Mouse (Mus musculus): ENCODE results near the gene Cmpk1. TPM values are rescaled to one million over a fixed set of nuclear protein-coding genes. Genes with fewer than 3 reads are reported as not detected.

Cmpk1 gene
- total and polyA plus RNA-seq, 3 experiments, result 27.2 to 115 (median 92.1) TPM

GRCm38 (mm10) chr4:114983020-114983419 lies 4.0 kb downstream of the Cmpk1 start:
- H3K79me2 ChIP-seq (replicated peaks; ENCODE audit: control insufficient read depth, extremely low read depth, insufficient read depth, poor library complexity, severe bottlenecking), result peaks cover 42% of the 10 kb centered on the region
- H3K27me3 ChIP-seq (replicated peaks), result no peaks in the 10 kb centered on the region
- dilution Hi-C loops (cut with MboI; ENCODE audit: extremely low pct_ligation_motif_present, extremely low pct_unique_long_range_greater_than_20kb, low sequenced_read_pairs), result no loop called here
- TF ChIP-seq NRF1 (IDR thresholded peaks at IDR 0.05; ENCODE audit: low read depth, low read length) (no peak), ELF1 (IDR thresholded peaks at IDR 0.05; ENCODE audit: low read depth, low read length) (no peak), POLR2AphosphoS2 (IDR thresholded peaks at IDR 0.05; ENCODE audit: low read depth, low read length) (no peak), MYC (IDR thresholded peaks at IDR 0.05; ENCODE audit: low read depth, low read length) (no peak), PAX5 (IDR thresholded peaks at IDR 0.05; ENCODE audit: low read length) (no peak), CTCF (conservative IDR thresholded peaks at IDR 0.05 in 1 of 2, IDR thresholded peaks at IDR 0.05 in 1 of 2; ENCODE audit: low read depth in 2 of 2, low read length in 2 of 2) (peak in 1 of 2 experiments; percentile 72; a peak in 2 of 4 replicates), SIN3A (IDR thresholded peaks at IDR 0.05; ENCODE audit: low read length) (no peak), RAD21 (IDR thresholded peaks at IDR 0.05; ENCODE audit: low read depth, low read length) (peak; percentile 61), MXI1 (IDR thresholded peaks at IDR 0.05; ENCODE audit: low read depth, low read length) (no peak; the same call in 1 of the 2 replicates), SMC3 (IDR thresholded peaks at IDR 0.05; ENCODE audit: low read depth, low read length) (peak; percentile 14; the same call in 1 of the 2 replicates), JUN (IDR thresholded peaks at IDR 0.05; ENCODE audit: insufficient read depth, low read depth, low read length) (no peak), NELFE (IDR thresholded peaks at IDR 0.05; ENCODE audit: low read depth, low read length) (no peak), POLR2A (IDR thresholded peaks at IDR 0.05; ENCODE audit: low read depth, low read length) (no peak), ZKSCAN1 (IDR thresholded peaks at IDR 0.05; ENCODE audit: borderline replicate concordance, low read depth, low read length) (peak; percentile 97), TCF12 (IDR thresholded peaks at IDR 0.05; ENCODE audit: low read depth, low read length) (no peak), ZC3H11A (IDR thresholded peaks at IDR 0.05; ENCODE audit: low read depth, low read length) (no peak)
- no peaks in the 10 kb centered on the region for H3K9me3 ChIP-seq (replicated peaks; ENCODE audit: low read length)
- no peak overlapping the region for H3K9ac ChIP-seq (ENCODE audit: insufficient read depth, low read depth)
- H3K4me3 ChIP-seq (replicated peaks in 1 of 3; ENCODE audit: low read depth in 2 of 3, low read length in 2 of 3, poor library complexity in 1 of 3), result no peak overlapping the region
- DNase-seq (ENCODE audit: extremely low read depth), result peak; percentile 54
- H3K27ac ChIP-seq (ENCODE audit: insufficient read depth, low read depth), result no peak overlapping the region
- H3K4me1 ChIP-seq (ENCODE audit: control insufficient read depth in 1 of 2, insufficient read depth in 2 of 2), result peaks cover 0 to 36% of the 10 kb centered on the region in 2 experiments; a peak in 2 of 4 replicates
- H3K4me2 ChIP-seq (ENCODE audit: insufficient read depth, low read depth, poor library complexity, severe bottlenecking), result no peak overlapping the region
- peaks cover 0 to 5% of the 10 kb centered on the region in 2 experiments for H3K36me3 ChIP-seq (replicated peaks in 1 of 2; ENCODE audit: control insufficient read depth in 1 of 2, insufficient read depth in 1 of 2, low read length in 1 of 2)
- in situ Hi-C loops (cut with MboI; ENCODE audit: low pct_ligation_motif_present, low pct_unique_long_range_greater_than_20kb, low sequenced_read_pairs), result no loop called here

- Histone ChIP-seq H3K4me3 (replicated peaks in 1 of 3; ENCODE audit: low read depth in 2 of 3, low read length in 2 of 3, poor library complexity in 1 of 3) (no peak overlapping the region), H3K79me2 (replicated peaks; ENCODE audit: control insufficient read depth, extremely low read depth, insufficient read depth, poor library complexity, severe bottlenecking) (peaks cover 42% of the 10 kb centered on the region), H3K27ac (ENCODE audit: insufficient read depth, low read depth) (no peak overlapping the region), H3K9ac (ENCODE audit: insufficient read depth, low read depth) (no peak overlapping the region), H3K4me1 (ENCODE audit: control insufficient read depth in 1 of 2, insufficient read depth in 2 of 2) (peaks cover 0 to 37% of the 10 kb centered on the region in 2 experiments; a peak in 2 of 4 replicates), H3K36me3 (replicated peaks in 1 of 2; ENCODE audit: control insufficient read depth in 1 of 2, insufficient read depth in 1 of 2, low read length in 1 of 2) (peaks cover 0 to 5% of the 10 kb centered on the region in 2 experiments), H3K27me3 (replicated peaks) (no peaks in the 10 kb centered on the region), H3K9me3 (replicated peaks; ENCODE audit: low read length) (no peaks in the 10 kb centered on the region), H3K4me2 (ENCODE audit: insufficient read depth, low read depth, poor library complexity, severe bottlenecking) (no peak overlapping the region)
- in situ Hi-C loops (cut with MboI; ENCODE audit: low pct_ligation_motif_present, low pct_unique_long_range_greater_than_20kb, low sequenced_read_pairs), result no loop called here
- TF ChIP-seq EP300 (IDR thresholded peaks at IDR 0.05; ENCODE audit: low read length), result peak; percentile 45; the same call in 1 of the 2 replicates
- TF ChIP-seq MAX (IDR thresholded peaks at IDR 0.05; ENCODE audit: low read length), result peak; percentile 55; the same call in 1 of the 2 replicates
- TF ChIP-seq TCF12 (IDR thresholded peaks at IDR 0.05; ENCODE audit: low read depth, low read length), result no peak
- TF ChIP-seq MYC (IDR thresholded peaks at IDR 0.05; ENCODE audit: low read depth, low read length), result peak; percentile 88
- TF ChIP-seq ZMIZ1 (IDR thresholded peaks at IDR 0.05; ENCODE audit: low read depth, low read length), result no peak
- TF ChIP-seq MXI1 (IDR thresholded peaks at IDR 0.05; ENCODE audit: low read depth, low read length), result peak; percentile 38; the same call in 1 of the 2 replicates
- peak; percentile 52 for DNase-seq (ENCODE audit: extremely low read depth)
- dilution Hi-C loops (cut with MboI; ENCODE audit: extremely low pct_ligation_motif_present, extremely low pct_unique_long_range_greater_than_20kb, low sequenced_read_pairs), result no loop called here
These were observed 4.4 kb downstream of the Cmpk1 start for GRCm38 (mm10) chr4:114982619-114983018.

Measured in CH12.LX (cell line).